Mouse (Mus musculus) liver, embryonic 11.5 days (tissue): ENCODE data around the gene Nox4. TPM values are rescaled to one million over a fixed set of nuclear protein-coding genes. Genes with fewer than 3 reads are reported as not detected.
"Not testable (repeated sequence)": the region's sequence is repeated elsewhere in the genome, so short reads cannot be mapped to it uniquely, and the experiment has no call there.

ENCODE experiments used
- ATAC-seq: fragments of 200-750 bp; cut with Nextera tagmentation; replicated peaks from 2 replicates; pipeline ENCODE4 v1.8.0; 2017; ENCODE audit warnings: moderate number of reproducible peaks, mild to moderate bottlenecking, moderate TSS enrichment, moderate library complexity; ENCODE audit not compliant: low FRiP score
- DNase-seq: peaks from one replicate; pipeline ENCODE4 v3.0.0-alpha.2; 2017; ENCODE audit warnings: low spot score
- H3K27ac ChIP-seq: fragments of 300-500 bp; sonication (generic); 2 replicates; pipeline ENCODE4 v1.5.1; 2014; ENCODE audit warnings: mild to moderate bottlenecking, low read depth, low read length, control low read depth
- H3K27me3 ChIP-seq: fragments of 300-500 bp; sonication (generic); replicated peaks from 2 replicates; pipeline ENCODE4 v1.6.1; 2014; ENCODE audit warnings: low read length, mixed read lengths; ENCODE audit not compliant: control insufficient read depth, insufficient read depth
- H3K36me3 ChIP-seq: fragments of 300-500 bp; sonication (generic); 2 replicates; pipeline ENCODE4 v1.6.1; 2014; ENCODE audit warnings: mild to moderate bottlenecking, low read length, moderate library complexity, mixed read lengths; ENCODE audit not compliant: control insufficient read depth, insufficient read depth
- H3K4me1 ChIP-seq: fragments of 300-500 bp; sonication (generic); replicated peaks from 2 replicates; pipeline ENCODE4 v1.6.1; 2014; ENCODE audit warnings: low read length, mixed read lengths; ENCODE audit not compliant: control insufficient read depth, insufficient read depth
- H3K4me2 ChIP-seq: fragments of 300-500 bp; sonication (generic); 2 replicates; pipeline ENCODE4 v1.6.1; 2014; ENCODE audit warnings: mild to moderate bottlenecking, control low read depth, moderate library complexity
- H3K4me3 ChIP-seq: fragments of 300-500 bp; sonication (generic); 2 replicates; pipeline ENCODE4 v1.5.1; 2014; ENCODE audit warnings: low read depth, low read length, control low read depth
- H3K9ac ChIP-seq: fragments of 300-500 bp; sonication (generic); 2 replicates; pipeline ENCODE4 v1.6.1; 2014; ENCODE audit warnings: low read depth, low read length, control low read depth
- H3K9me3 ChIP-seq: fragments of 300-500 bp; sonication (generic); 2 replicates; pipeline ENCODE4 v1.6.1; 2016; ENCODE audit warnings: low read length, inconsistent platforms, mixed read lengths; ENCODE audit not compliant: control insufficient read depth
- WGBS: fragments of 180-500 bp; shearing (Covaris S2); extraction: QIAGEN DNeasy Blood & Tissue Kit; methylation state at CpG from one replicate; pipeline ENCODE4 v1.1.7; 2014; 5-methylcytosine and 5-hydroxymethylcytosine counted together
- polyA plus RNA-seq: library from polyadenylated mRNA; unstranded; fragments of >200 nt; fragmentation: Nextera tagmentation; extraction: Ambion mirVana; gene quantifications from 2 replicates; pipeline ENCODE4 v1.2.1, GENCODE M21; 2014

Nox4 gene
- polyA plus RNA-seq, 1 experiment from 2014 or later: 1.2 TPM

- H3K27me3 ChIP-seq, DNase-seq, H3K36me3 ChIP-seq, H3K27ac ChIP-seq, H3K9ac ChIP-seq, H3K4me3 ChIP-seq, H3K9me3 ChIP-seq, ATAC-seq, H3K4me2 ChIP-seq, H3K4me1 ChIP-seq: not testable (repeated sequence)
- WGBS: 8% methylated on average over 4 of the region's 4 CpGs
These were observed 165.5 kb downstream of the Nox4 start for GRCm38 (mm10) chr7:87411373-87411772.

DNA sequence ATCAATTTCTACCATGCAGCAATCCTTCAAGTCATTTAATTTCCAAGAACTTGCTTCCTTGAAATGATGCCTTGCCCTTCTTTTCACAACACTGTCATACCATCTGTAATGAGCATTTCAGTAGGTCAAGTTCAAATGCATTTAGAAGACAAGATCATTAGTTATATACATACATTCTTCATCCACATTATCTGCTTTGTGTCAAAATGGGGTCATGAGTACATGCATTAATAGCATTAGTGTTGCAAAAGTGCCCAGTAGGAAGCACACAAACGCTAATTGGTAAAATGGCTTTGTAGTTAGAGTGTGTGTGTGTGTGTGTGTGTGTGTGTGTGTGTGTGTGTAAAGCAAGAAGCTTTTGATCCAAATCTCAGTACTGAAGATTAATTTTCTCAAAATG is 167.4 kb downstream of the Nox4 start:
- no peaks in the 10 kb centered on the region for H3K4me1 ChIP-seq
- H3K4me3 ChIP-seq: no peak overlapping the region
- H3K27me3 ChIP-seq: no peaks in the 10 kb centered on the region
- ATAC-seq (no peak), DNase-seq (no peak)
- H3K9me3 ChIP-seq: no peaks in the 10 kb centered on the region
- 67% methylated on average over 1 of the region's 1 CpGs for WGBS
- no peak overlapping the region for H3K4me2 ChIP-seq
- no peak overlapping the region for H3K9ac ChIP-seq
- H3K36me3 ChIP-seq: no peaks in the 10 kb centered on the region
- H3K27ac ChIP-seq: no peak overlapping the region

Other genes starting within 250 kb of the Nox4 start
- not detected in 2 replicates for gene Vmn2r79, start 250.0 kb upstream of the Nox4 start, polyA plus RNA-seq
- gene Tyr, start 247.4 kb downstream of the Nox4 start, polyA plus RNA-seq: 0.04 and 0.05 TPM in 2 replicates